Comparison of ENCODE assay signal across 14 mouse cellular contexts in genomic region chr3:97060119-97060518, GRCm38 (mm10).
"Had no signal": no experiment of that assay in that cellular context is flagged by ENCODE, and none has a peak within 500 bp of the region (broad histone marks: within the 10 kb centered on the region; RNA-seq: fewer than 3 reads in every experiment).

No protein-coding gene starts in this region.

- H3K27me3 ChIP-seq: liver, embryonic 13.5 days; midbrain, embryonic 12.5 days; neural tube, embryonic 15.5 days had no signal

- H3K4me3 ChIP-seq: layer of hippocampus, adult 2 months; liver, embryonic 13.5 days; midbrain, embryonic 12.5 days; myocyte; neural tube, embryonic 15.5 days had no signal

- H3K27ac ChIP-seq: kidney, postnatal 0 days; layer of hippocampus, adult 2 months; liver, embryonic 13.5 days; midbrain, embryonic 12.5 days; neural tube, embryonic 15.5 days; stomach, postnatal 0 days had no signal

- H3K9ac ChIP-seq: liver, embryonic 13.5 days; liver, postnatal 0 days; midbrain, embryonic 12.5 days; neural tube, embryonic 15.5 days had no signal

- DNase-seq: kidney, adult 11 months; kidney, adult 9 months; kidney, postnatal 4 days; left cerebral cortex, postnatal 4 days; liver; liver, embryonic 13.5 days; liver, postnatal 0 days; lung, postnatal 36 days had no signal

- H3K9me3 ChIP-seq: liver, embryonic 13.5 days; midbrain, embryonic 12.5 days; neural tube, embryonic 15.5 days had no signal

- H3K36me3 ChIP-seq: liver, embryonic 13.5 days; midbrain, embryonic 12.5 days; neural tube, embryonic 15.5 days had no signal

- H3K4me1 ChIP-seq: liver, embryonic 13.5 days; midbrain, embryonic 12.5 days; neural tube, embryonic 15.5 days had no signal

- ATAC-seq: liver, postnatal 0 days had no signal

- H3K4me2 ChIP-seq: liver, embryonic 13.5 days; midbrain, embryonic 12.5 days; neural tube, embryonic 15.5 days had no signal
